20 mouse cellular contexts compared by ENCODE assay signal in genomic region chr2:135018708-135019107, GRCm38 (mm10).
DNase-seq lines count a peak whose midpoint lies in the region; ATAC-seq and TF ChIP-seq lines count a peak whose summit lies in the region.
"Had no signal": no experiment of that assay in that cellular context is flagged by ENCODE, and none has a peak within 500 bp of the region (broad histone marks: within the 10 kb centered on the region; RNA-seq: fewer than 3 reads in every experiment).

No protein-coding gene starts in this region.

- H3K27ac ChIP-seq in lung, embryonic 14.5 days (ENCODE audit: low read depth), result no peak overlapping the region
- peak overlapping the region; percentile 73 for H3K27ac ChIP-seq in limb, embryonic 12.5 days
- H3K27ac ChIP-seq: forebrain, embryonic 13.5 days; heart, adult 2 months; heart, embryonic 15.5 days; hindbrain, embryonic 10.5 days; hindbrain, embryonic 14.5 days had no signal

- no peak for ATAC-seq in lung, embryonic 14.5 days (ENCODE audit: insufficient read depth)
- no peak for ATAC-seq in limb, embryonic 12.5 days (ENCODE audit: insufficient number of reproducible peaks, insufficient read depth, low FRiP score, low TSS enrichment, low read depth)
- ATAC-seq: forebrain, embryonic 13.5 days; forebrain, postnatal 0 days had no signal

- intact Hi-C loops in heart, postnatal 36 days (cut with DNase I), result no loop called here

- no peaks in the 10 kb centered on the region for H3K9me3 ChIP-seq in lung, embryonic 14.5 days (ENCODE audit: low read depth, low read length)
- no peaks in the 10 kb centered on the region for H3K9me3 ChIP-seq in limb, embryonic 12.5 days
- H3K9me3 ChIP-seq: forebrain, embryonic 13.5 days; heart, embryonic 15.5 days; hindbrain, embryonic 10.5 days had no signal

- H3K27me3 ChIP-seq in lung, embryonic 14.5 days (ENCODE audit: insufficient read depth, low read length), result no peaks in the 10 kb centered on the region
- H3K27me3 ChIP-seq in limb, embryonic 12.5 days, result no peaks in the 10 kb centered on the region
- H3K27me3 ChIP-seq: forebrain, embryonic 13.5 days; heart, embryonic 15.5 days had no signal

- 64% methylated on average over 2 of the region's 2 CpGs for WGBS in lung, embryonic 14.5 days
- WGBS in lung, adult 2 months, result 87% methylated on average over 2 of the region's 2 CpGs
- WGBS in limb, embryonic 12.5 days, result 61% methylated on average over 2 of the region's 2 CpGs

- H3K4me1 ChIP-seq in lung, embryonic 14.5 days (ENCODE audit: insufficient read depth), result peaks cover 2% of the 10 kb centered on the region; the same call in 1 of the 2 replicates
- H3K4me1 ChIP-seq in lung, adult 2 months (ENCODE audit: control insufficient read depth, insufficient read depth, low read length), result no peaks in the 10 kb centered on the region
- peaks cover 20% of the 10 kb centered on the region for H3K4me1 ChIP-seq in limb, embryonic 12.5 days (replicated peaks)
- H3K4me1 ChIP-seq: forebrain, embryonic 13.5 days; heart, embryonic 15.5 days; hindbrain, embryonic 10.5 days had no signal

- DNase-seq in embryo, embryonic 11.5 days (ENCODE audit: low read depth, low spot score), result peak; percentile 17
- DNase-seq in embryo, embryonic 11 days, result no peak
- DNase-seq in lung, embryonic 14.5 days, result peak; percentile 75
- DNase-seq in lung, adult 2 months, result no peak
- DNase-seq in adrenal gland, postnatal 10 days, result no peak
- DNase-seq in heart, postnatal 36 days, result no peak
- DNase-seq: adrenal gland, adult 8-10 months; cerebellum, adult 11 months; cerebellum, adult 8-10 months; cerebellum, postnatal 25 days; forebrain, postnatal 0 days; gastrocnemius, postnatal 14 days; heart, adult 2 months; heart, postnatal 14 days had no signal

- H3K4me2 ChIP-seq in lung, embryonic 14.5 days, result no peak overlapping the region
- no peak overlapping the region for H3K4me2 ChIP-seq in limb, embryonic 12.5 days
- H3K4me2 ChIP-seq: forebrain, embryonic 13.5 days; heart, embryonic 11.5 days; heart, embryonic 15.5 days; hindbrain, embryonic 14.5 days had no signal

- H3K36me3 ChIP-seq in lung, embryonic 14.5 days (ENCODE audit: insufficient read depth), result no peaks in the 10 kb centered on the region
- H3K36me3 ChIP-seq in limb, embryonic 12.5 days, result no peaks in the 10 kb centered on the region
- H3K36me3 ChIP-seq: heart, embryonic 15.5 days; hindbrain, embryonic 10.5 days had no signal

- TF ChIP-seq POLR2A in lung, adult 2 months (IDR thresholded peaks at IDR 0.05; ENCODE audit: borderline replicate concordance, extremely low read depth, low read depth, low read length), result no peak

- no peak overlapping the region for H3K9ac ChIP-seq in lung, embryonic 14.5 days
- no peak overlapping the region for H3K9ac ChIP-seq in limb, embryonic 12.5 days (replicated peaks)
- H3K9ac ChIP-seq: forebrain, embryonic 13.5 days; forebrain, postnatal 0 days; heart, embryonic 15.5 days; hindbrain, embryonic 14.5 days had no signal

- no peak for TF ChIP-seq CTCF in lung, embryonic 14.5 days (IDR thresholded peaks at IDR 0.05; ENCODE audit: low read depth)
- TF ChIP-seq CTCF in lung, adult 2 months (IDR thresholded peaks at IDR 0.05; ENCODE audit: insufficient read depth, low read length), result no peak

- no peak overlapping the region for H3K4me3 ChIP-seq in lung, embryonic 14.5 days (ENCODE audit: low read depth, low read length)
- no peak overlapping the region for H3K4me3 ChIP-seq in lung, adult 2 months (replicated peaks; ENCODE audit: extremely low read depth, low read depth, low read length)
- no peak overlapping the region for H3K4me3 ChIP-seq in limb, embryonic 12.5 days (replicated peaks)
- H3K4me3 ChIP-seq: forebrain, embryonic 13.5 days; heart, adult 2 months; heart, embryonic 15.5 days; hindbrain, embryonic 10.5 days had no signal

Comparison
In these comparisons a context has a peak if more than half of its experiments do, and no peak if none do; other contexts are left out.
1. DNase-seq: peak in embryo, embryonic 11.5 days (single experiment) and lung, embryonic 14.5 days (single experiment); none in embryo, embryonic 11 days (single experiment), lung, adult 2 months (single experiment), adrenal gland, postnatal 10 days (single experiment) and heart, postnatal 36 days (0 of 2).